Mouse (Mus musculus) MEL (cell line): ENCODE measurements around the gene Sipa1l2. TPM values are rescaled to one million over a fixed set of nuclear protein-coding genes. Genes with fewer than 3 reads are reported as not detected.

Experiments
- DNase-seq: peaks from one replicate; pipeline ENCODE4 v3.0.0; 2011; ENCODE audit warnings: low read depth, low spot score
- H3K27ac ChIP-seq: 2 replicates; pipeline ENCODE4 v1.5.1; 2012; ENCODE audit warnings: low read depth, mild to moderate bottlenecking, control low read depth, low read length, moderate library complexity; ENCODE audit not compliant: control insufficient read depth
- H3K27me3 ChIP-seq, 2 experiments: fragments of 150-350 bp in 1 of 2; sonication (generic) in 1 of 2; 2 replicates each; pipeline ENCODE4 v1.6.1; 2012; ENCODE audit warnings: low read length in 2 of 2, mild to moderate bottlenecking in 2 of 2, improper control_type of control experiment in 1 of 2, moderate library complexity in 1 of 2; ENCODE audit not compliant: insufficient read depth in 2 of 2, control insufficient read depth in 1 of 2
- H3K36me3 ChIP-seq, 2 experiments: 2 replicates each; pipeline ENCODE4 v1.6.1; 2012 to 2014; ENCODE audit warnings: low read length in 2 of 2, improper control_type of control experiment in 1 of 2, inconsistent platforms in 1 of 2, mild to moderate bottlenecking in 1 of 2; ENCODE audit not compliant: insufficient read depth in 2 of 2, control insufficient read depth in 1 of 2
- H3K4me1 ChIP-seq, 2 experiments: fragments of 150-350 bp in 1 of 2; sonication (generic) in 1 of 2; 2 replicates each; pipeline ENCODE4 v1.6.1; 2012; ENCODE audit warnings: low read length in 2 of 2, improper control_type of control experiment in 1 of 2, mild to moderate bottlenecking in 1 of 2; ENCODE audit not compliant: insufficient read depth in 2 of 2, control insufficient read depth in 1 of 2
- H3K4me3 ChIP-seq, 2 experiments: fragments of 150-350 bp in 1 of 2; sonication (generic) in 1 of 2; 2 replicates each; pipeline ENCODE4 v1.5.1; 2012; ENCODE audit warnings: low read depth in 2 of 2, low read length in 2 of 2, mild to moderate bottlenecking in 2 of 2, moderate library complexity in 2 of 2, control low read depth in 1 of 2, improper control_type of control experiment in 1 of 2; ENCODE audit not compliant: control insufficient read depth in 1 of 2, insufficient read depth in 1 of 2
- H3K79me2 ChIP-seq: 2 replicates; pipeline ENCODE4 v1.6.1; 2012; ENCODE audit warnings: mild to moderate bottlenecking, low read length, moderate library complexity; ENCODE audit not compliant: control insufficient read depth, poor library complexity, insufficient read depth
- H3K9ac ChIP-seq: 2 replicates; pipeline ENCODE4 v1.6.1; 2012; ENCODE audit warnings: low read depth, mild to moderate bottlenecking, control low read depth, low read length, moderate library complexity; ENCODE audit not compliant: control insufficient read depth, poor library complexity, severe bottlenecking
- H3K9me3 ChIP-seq: fragments of 150-350 bp; sonication (generic); replicated peaks from 2 replicates; pipeline ENCODE4 v1.6.1; 2012; ENCODE audit warnings: mild to moderate bottlenecking, low read length, improper control_type of control experiment, moderate library complexity; ENCODE audit not compliant: insufficient read depth
- E2F4 ChIP-seq: IDR thresholded peaks from 2 replicates; pipeline ENCODE4 v1.6.1; 2011; ENCODE audit warnings: low read depth, low read length, improper control_type of control experiment, borderline replicate concordance
- ELF1 ChIP-seq: IDR thresholded peaks from 2 replicates; pipeline ENCODE4 v1.6.1; 2014; ENCODE audit warnings: low read depth, mild to moderate bottlenecking, inconsistent platforms, low read length, improper control_type of control experiment, moderate library complexity
- ETS1 ChIP-seq: IDR thresholded peaks from 2 replicates; pipeline ENCODE4 v1.6.1; 2012; ENCODE audit warnings: low read depth, mild to moderate bottlenecking, inconsistent platforms, low read length, improper control_type of control experiment, moderate library complexity
- GABPA ChIP-seq: IDR thresholded peaks from 2 replicates; pipeline ENCODE4 v1.6.1; 2012; ENCODE audit warnings: low read depth, mild to moderate bottlenecking, inconsistent platforms, low read length, improper control_type of control experiment, moderate library complexity
- GATA1 ChIP-seq: IDR thresholded peaks from 2 replicates; pipeline ENCODE4 v1.6.1; 2011; ENCODE audit warnings: low read depth, low read length, improper control_type of control experiment
- HCFC1 ChIP-seq: IDR thresholded peaks from 2 replicates; pipeline ENCODE4 v1.6.1; 2012; ENCODE audit warnings: low read depth, mild to moderate bottlenecking, inconsistent platforms, low read length, improper control_type of control experiment, moderate library complexity
- KAT2A ChIP-seq: conservative IDR thresholded peaks from 2 replicates; pipeline ENCODE4 v1.6.1; 2012; ENCODE audit warnings: low read depth, low read length, improper control_type of control experiment, inconsistent platforms
- MAFK ChIP-seq: IDR thresholded peaks from 2 replicates; pipeline ENCODE4 v1.6.1; 2011; ENCODE audit warnings: low read depth, mild to moderate bottlenecking, low read length, improper control_type of control experiment, borderline replicate concordance
- MEF2A ChIP-seq: IDR thresholded peaks from 2 replicates; pipeline ENCODE4 v1.6.1; 2014; ENCODE audit warnings: low read depth, mild to moderate bottlenecking, inconsistent platforms, low read length, improper control_type of control experiment; ENCODE audit not compliant: poor library complexity, insufficient replicate concordance, severe bottlenecking; ENCODE audit errors: extremely low read depth
- MYB ChIP-seq: IDR thresholded peaks from 2 replicates; pipeline ENCODE4 v1.6.1; 2011; ENCODE audit warnings: mild to moderate bottlenecking, low read depth, low read length, improper control_type of control experiment
- MYC ChIP-seq: IDR thresholded peaks from 2 replicates; pipeline ENCODE4 v1.6.1; 2011; ENCODE audit warnings: low read depth, mild to moderate bottlenecking, low read length, improper control_type of control experiment, moderate library complexity
- NELFE ChIP-seq: IDR thresholded peaks from 2 replicates; pipeline ENCODE4 v1.6.1; 2011; ENCODE audit warnings: low read depth, low read length, improper control_type of control experiment
- NRF1 ChIP-seq: IDR thresholded peaks from 2 replicates; pipeline ENCODE4 v1.6.1; 2014; ENCODE audit warnings: low read depth, mild to moderate bottlenecking, inconsistent platforms, low read length, improper control_type of control experiment, moderate library complexity; ENCODE audit not compliant: poor library complexity, insufficient read depth, severe bottlenecking
- POLR2A ChIP-seq, 2 experiments: IDR thresholded peaks; 2 replicates each; pipeline ENCODE4 v1.6.1; 2011 to 2012; ENCODE audit warnings: low read length in 2 of 2, mild to moderate bottlenecking in 2 of 2, control low read depth in 1 of 2, improper control_type of control experiment in 1 of 2, low read depth in 1 of 2, moderate library complexity in 1 of 2; ENCODE audit not compliant: control insufficient read depth in 1 of 2, insufficient read depth in 1 of 2, poor library complexity in 1 of 2
- RCOR1 ChIP-seq: IDR thresholded peaks from 2 replicates; pipeline ENCODE4 v1.6.1; 2012; ENCODE audit warnings: low read depth, mild to moderate bottlenecking, inconsistent platforms, low read length, improper control_type of control experiment
- SMC3 ChIP-seq: IDR thresholded peaks from 2 replicates; pipeline ENCODE4 v1.6.1; 2011; ENCODE audit warnings: low read depth, low read length, improper control_type of control experiment
- UBTF ChIP-seq: IDR thresholded peaks from 2 replicates; pipeline ENCODE4 v1.6.1; 2012; ENCODE audit warnings: low read depth, mild to moderate bottlenecking, inconsistent platforms, low read length, improper control_type of control experiment, moderate library complexity, borderline replicate concordance; ENCODE audit not compliant: insufficient read depth
- ZKSCAN1 ChIP-seq: IDR thresholded peaks from 2 replicates; pipeline ENCODE4 v1.6.1; 2012; ENCODE audit warnings: low read depth, mild to moderate bottlenecking, inconsistent platforms, low read length, improper control_type of control experiment, moderate library complexity
- ZMIZ1 ChIP-seq: IDR thresholded peaks from 2 replicates; pipeline ENCODE4 v1.6.1; 2012; ENCODE audit warnings: low read depth, mild to moderate bottlenecking, inconsistent platforms, low read length, improper control_type of control experiment, moderate library complexity
- ZNF384 ChIP-seq: IDR thresholded peaks from 2 replicates; pipeline ENCODE4 v1.6.1; 2012; ENCODE audit warnings: low read depth, mild to moderate bottlenecking, inconsistent platforms, low read length, improper control_type of control experiment
- polyA plus RNA-seq, 2 experiments: library from polyadenylated mRNA; stranded (reverse) in 1 of 2; unstranded in 1 of 2; fragments of >175 nt in 1 of 2; fragments of >200 nt in 1 of 2; gene quantifications; 2 replicates each; pipeline versions ENCODE4 v1.2.1 to v1.2.4; 2012; ENCODE audit warnings: low replicate concordance in 2 of 2, low read depth in 1 of 2; ENCODE audit not compliant: insufficient read length in 2 of 2, insufficient read depth in 1 of 2, missing spikeins in 1 of 2
- total RNA-seq: library from RNA; depleted of rRNA; stranded (reverse); fragments of 300-350 nt; gene quantifications from 2 replicates; pipeline ENCODE4 v1.2.3, GENCODE M21; 2012

Gene Sipa1l2
- total and polyA plus RNA-seq, 3 experiments: not detected

DNA sequence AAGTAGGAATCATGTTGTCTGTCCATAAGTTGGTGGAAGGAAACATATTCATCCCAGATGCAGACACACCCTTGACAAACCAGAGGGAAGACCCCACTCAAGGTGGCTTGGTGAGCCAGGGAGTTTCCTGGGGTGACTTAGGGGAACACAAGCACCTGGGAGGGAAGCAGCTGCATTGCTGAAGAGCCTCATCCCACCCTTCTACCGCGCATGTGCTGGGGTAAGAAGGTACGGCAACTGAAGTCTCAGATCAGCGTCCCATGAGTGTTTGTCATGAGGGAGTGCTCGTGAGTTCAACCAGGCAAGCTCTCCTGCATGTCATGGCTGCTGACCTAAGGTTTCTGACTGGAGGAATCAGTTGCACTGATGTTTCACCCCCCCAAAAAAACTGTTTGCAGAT, 138.8 kb downstream of the Sipa1l2 start (continued):
- no peak for TF ChIP-seq ETS1
- no peak for TF ChIP-seq MYC
- no peak for TF ChIP-seq ZMIZ1

DNA sequence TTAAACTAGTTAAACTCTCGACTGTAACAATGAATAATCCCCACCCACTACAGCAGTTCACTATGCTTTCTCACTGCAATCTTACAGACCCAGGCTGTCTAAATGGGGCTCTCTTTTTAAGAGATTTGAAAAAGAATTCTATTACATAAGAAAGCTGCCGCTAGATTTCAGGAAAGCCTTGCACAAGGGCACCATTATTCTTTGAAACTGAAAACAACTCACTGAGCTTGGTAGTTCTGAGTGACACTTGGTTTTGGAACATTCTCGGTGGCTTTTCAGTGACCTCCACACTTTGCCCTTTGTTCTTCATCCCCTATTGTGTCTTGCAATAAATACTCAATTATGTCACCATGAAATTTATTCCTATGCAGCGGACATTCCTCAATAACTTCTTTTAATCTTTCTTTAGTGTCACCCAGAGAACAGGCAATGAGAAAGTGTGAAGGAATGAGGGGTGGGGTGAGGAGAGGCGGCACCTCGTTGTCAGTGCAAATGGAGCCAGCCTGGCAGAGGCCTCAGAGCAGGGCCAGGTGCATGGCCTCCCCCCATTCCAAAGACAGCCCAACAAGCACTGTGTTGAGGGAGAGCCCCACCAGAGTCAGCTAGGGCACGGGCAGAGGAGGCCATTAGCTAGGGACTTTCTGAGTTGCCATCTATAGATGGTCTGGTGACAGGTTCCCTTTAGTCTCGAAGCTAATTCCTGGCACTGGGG, 140.5 kb downstream of the Sipa1l2 start:
- no peak for DNase-seq

DNA sequence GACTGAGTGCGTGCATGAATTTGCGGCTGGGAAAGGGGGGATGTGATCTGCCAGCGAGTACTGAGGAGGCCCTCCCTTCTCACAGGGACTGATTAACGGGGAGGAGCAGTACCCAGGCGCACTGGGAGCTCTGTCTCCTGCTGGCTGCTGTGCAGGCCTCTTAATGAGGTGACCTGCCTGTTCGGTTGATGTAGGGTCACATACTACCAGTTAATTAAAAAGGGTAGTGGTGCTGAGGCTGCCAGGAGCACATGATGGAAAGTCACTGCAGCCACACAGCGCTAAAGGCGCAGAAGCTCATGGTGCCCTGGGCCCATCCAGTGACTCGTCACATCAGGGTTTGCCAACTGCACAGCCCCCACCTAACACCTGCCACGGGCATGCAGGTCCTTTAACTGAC, 145.7 kb downstream of the Sipa1l2 start:
- no peak for TF ChIP-seq E2F4
- TF ChIP-seq, all 39 proteins: peak for 0
- no peaks in the 10 kb centered on the region for H3K9me3 ChIP-seq

More for the DNA sequence above, 140.5 kb downstream of the Sipa1l2 start:
- no peak for TF ChIP-seq UBTF
- no peak for TF ChIP-seq MYB
- no peak for TF ChIP-seq ZKSCAN1
- no peak for TF ChIP-seq NRF1
- H3K27me3 ChIP-seq: no peaks in the 10 kb centered on the region
- no peaks in the 10 kb centered on the region for H3K79me2 ChIP-seq
- no peak overlapping the region for H3K4me3 ChIP-seq
- no peaks in the 10 kb centered on the region for H3K36me3 ChIP-seq
- H3K9ac ChIP-seq: no peak overlapping the region
- no peak overlapping the region for H3K27ac ChIP-seq
- no peaks in the 10 kb centered on the region for H3K4me1 ChIP-seq
- no peaks in the 10 kb centered on the region for H3K9me3 ChIP-seq

DNA sequence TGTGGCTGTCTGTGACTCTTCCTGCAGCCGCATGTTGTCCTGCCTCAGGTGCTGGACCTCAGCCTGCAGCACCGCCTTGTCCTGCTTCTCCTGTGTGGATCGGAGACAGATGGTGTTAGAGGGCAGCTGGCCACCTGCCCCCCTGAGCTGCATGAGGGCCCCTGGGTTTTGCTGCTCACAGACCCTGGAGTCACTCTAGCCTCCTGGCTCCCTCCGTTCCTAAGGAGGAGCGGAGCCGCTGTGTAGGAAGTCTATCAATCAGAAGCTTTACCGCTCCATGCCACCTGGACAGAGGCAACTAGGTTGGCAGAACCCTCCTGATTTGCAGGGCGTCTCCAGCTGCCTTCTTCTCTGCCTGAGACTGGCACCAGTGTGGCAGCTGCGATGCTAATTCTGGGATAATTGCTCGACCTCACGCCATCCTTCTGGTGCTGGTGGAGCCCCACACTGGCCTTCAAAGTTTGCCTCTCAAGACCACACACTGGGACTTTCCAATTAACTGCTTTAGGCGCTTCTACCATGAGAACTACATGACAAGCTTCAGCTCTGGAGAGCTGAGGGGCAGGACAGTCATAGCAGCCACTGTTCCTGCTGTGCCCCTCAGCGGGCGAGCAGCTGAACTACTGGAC, 150.3 kb downstream of the Sipa1l2 start:
- H3K36me3 ChIP-seq: no peaks in the 10 kb centered on the region
- no peak overlapping the region for H3K4me3 ChIP-seq
- no peaks in the 10 kb centered on the region for H3K79me2 ChIP-seq
- TF ChIP-seq POLR2A (IDR thresholded peaks at IDR 0.05; ENCODE audit: control insufficient read depth in 1 of 2, insufficient read depth in 1 of 2, low read depth in 1 of 2, low read length in 2 of 2, poor library complexity in 1 of 2) (no peak), GATA1 (no peak), ZNF384 (no peak), SMC3 (no peak), RCOR1 (no peak), MEF2A (no peak), ZKSCAN1 (no peak), MAFK (no peak), ELF1 (no peak), KAT2A (no peak), HCFC1 (no peak), NELFE (no peak), GABPA (no peak)
- H3K9ac ChIP-seq: no peak overlapping the region
- no peak for DNase-seq
- H3K27me3 ChIP-seq: no peaks in the 10 kb centered on the region
- no peak overlapping the region for H3K27ac ChIP-seq
- H3K4me1 ChIP-seq: no peaks in the 10 kb centered on the region
- no peaks in the 10 kb centered on the region for H3K9me3 ChIP-seq

More for the DNA sequence above, 145.7 kb downstream of the Sipa1l2 start:
- Histone ChIP-seq H3K4me3 (no peak overlapping the region), H3K79me2 (no peaks in the 10 kb centered on the region), H3K27me3 (no peaks in the 10 kb centered on the region), H3K9ac (no peak overlapping the region), H3K4me1 (no peaks in the 10 kb centered on the region), H3K36me3 (no peaks in the 10 kb centered on the region), H3K27ac (no peak overlapping the region)
- no peak for DNase-seq
